Mouse (Mus musculus) left cerebral cortex, adult 9 months (tissue): ENCODE data around the gene Det1.

Source experiments
- DNase-seq, 2 experiments: peaks; one replicate each; pipeline ENCODE4 v3.0.0; 2022; ENCODE audit warnings: low spot score in 2 of 2

The Det1 gene

GRCm38 (mm10) chr7:78854051-78854450 is 7.0 kb upstream of the Det1 start:
- DNase-seq: no peak

- DNase-seq: no peak
These were observed 872 bp downstream of the Det1 start for GRCm38 (mm10) chr7:78846066-78846716.

GRCm38 (mm10) chr7:78841601-78842000 is 5.5 kb downstream of the Det1 start:
- no peak for DNase-seq

GRCm38 (mm10) chr7:78837250-78837649 is 9.8 kb downstream of the Det1 start:
- DNase-seq: no peak

GRCm38 (mm10) chr7:78835656-78836055 is 11.4 kb downstream of the Det1 start:
- no peak for DNase-seq

- DNase-seq: no peak
These were observed 19.2 kb downstream of the Det1 start for GRCm38 (mm10) chr7:78827749-78828362.

GRCm38 (mm10) chr7:78826682-78827385 is 20.2 kb downstream of the Det1 start:
- no peak for DNase-seq

GRCm38 (mm10) chr7:78818336-78818735 is 28.7 kb downstream of the Det1 start:
- DNase-seq: no peak

GRCm38 (mm10) chr7:78814766-78815165 is 32.3 kb downstream of the Det1 start:
- no peak for DNase-seq

GRCm38 (mm10) chr7:78813791-78814190 is 33.3 kb downstream of the Det1 start:
- DNase-seq: no peak

- no peak for DNase-seq
These were observed 39.9 kb downstream of the Det1 start for GRCm38 (mm10) chr7:78807192-78807591.

- no peak for DNase-seq
These were observed 43.2 kb downstream of the Det1 start for GRCm38 (mm10) chr7:78803841-78804240.

- DNase-seq: no peak
These were observed 47.1 kb downstream of the Det1 start for GRCm38 (mm10) chr7:78799730-78800496.

GRCm38 (mm10) chr7:78797843-78798455 is 49.1 kb downstream of the Det1 start:
- peak; percentile 42 to 80 for DNase-seq

GRCm38 (mm10) chr7:78796624-78797023 is 50.4 kb downstream of the Det1 start:
- DNase-seq: peak; percentile 50 to 60

- no peak for DNase-seq
These were observed 52.4 kb downstream of the Det1 start for GRCm38 (mm10) chr7:78794571-78795092.

- DNase-seq: no peak
These were observed 53.0 kb downstream of the Det1 start for GRCm38 (mm10) chr7:78793895-78794570.

- peak in 1 of 2 experiments; percentile 70 for DNase-seq
These were observed 55.5 kb downstream of the Det1 start for GRCm38 (mm10) chr7:78791359-78792222.

GRCm38 (mm10) chr7:78787793-78788380 is 59.2 kb downstream of the Det1 start:
- peak in 1 of 2 experiments; percentile 42 for DNase-seq

- DNase-seq: no peak
These were observed 61.2 kb downstream of the Det1 start for GRCm38 (mm10) chr7:78785906-78786305.
